Mouse (Mus musculus) myocyte (in vitro differentiated cells): ENCODE measurements around the gene Mien1. TPM values are rescaled to one million over a fixed set of nuclear protein-coding genes. Genes with fewer than 3 reads are reported as not detected.

Experiments
- H3K27me3 ChIP-seq: one replicate; pipeline ENCODE4 v1.6.1; 2011; ENCODE audit not compliant: control insufficient read depth, insufficient read depth, insufficient read length
- H3K36me3 ChIP-seq: one replicate; pipeline ENCODE4 v1.6.1; 2011; ENCODE audit not compliant: control insufficient read depth, insufficient read depth
- H3K4me2 ChIP-seq: one replicate; pipeline ENCODE4 v1.6.1; 2011; ENCODE audit warnings: low read depth, control low read depth
- H3K4me3 ChIP-seq: one replicate; pipeline ENCODE4 v1.5.1; 2011; ENCODE audit warnings: mild to moderate bottlenecking, control low read depth, moderate library complexity
- H3K79me2 ChIP-seq: one replicate; pipeline ENCODE4 v1.6.1; 2011; ENCODE audit not compliant: control insufficient read depth, insufficient read depth
- H3ac ChIP-seq: one replicate; pipeline ENCODE4 v1.6.1; 2011; ENCODE audit not compliant: control insufficient read depth, insufficient read length
- CEBPB ChIP-seq: IDR thresholded peaks from 2 replicates; pipeline ENCODE4 v1.6.1; 2011; ENCODE audit warnings: mild to moderate bottlenecking, moderate library complexity; ENCODE audit not compliant: poor library complexity, insufficient read depth, severe bottlenecking
- E2F4 ChIP-seq: IDR thresholded peaks from one replicate; pipeline ENCODE4 v1.6.1; 2011; ENCODE audit warnings: mild to moderate bottlenecking, control low read depth, moderate library complexity; ENCODE audit not compliant: insufficient read depth
- MAX ChIP-seq: IDR thresholded peaks from one replicate; pipeline ENCODE4 v1.6.1; 2011; ENCODE audit warnings: low read depth, mild to moderate bottlenecking, control low read depth
- MYOD1 ChIP-seq, 3 experiments: IDR thresholded peaks; one replicate each; pipeline ENCODE4 v1.6.1; 2011; ENCODE audit warnings: control low read depth in 2 of 3, low read depth in 2 of 3, mild to moderate bottlenecking in 2 of 3, moderate library complexity in 1 of 3; ENCODE audit not compliant: insufficient read length in 2 of 3, control insufficient read depth in 1 of 3
- MYOG ChIP-seq, 3 experiments: IDR thresholded peaks; one replicate each; pipeline ENCODE4 v1.6.1; 2011; ENCODE audit warnings: control low read depth in 2 of 3, low read depth in 2 of 3, mild to moderate bottlenecking in 2 of 3; ENCODE audit not compliant: insufficient read length in 2 of 3, control insufficient read depth in 1 of 3, insufficient read depth in 1 of 3
- POLR2A ChIP-seq: IDR thresholded peaks from one replicate; pipeline ENCODE4 v1.6.1; 2011; ENCODE audit warnings: low read depth, mild to moderate bottlenecking, control low read depth, moderate library complexity; ENCODE audit not compliant: insufficient read length
- POLR2AphosphoS2 ChIP-seq: IDR thresholded peaks from one replicate; pipeline ENCODE4 v1.6.1; 2011; ENCODE audit warnings: low read depth, control low read depth; ENCODE audit not compliant: insufficient read length
- REST ChIP-seq: IDR thresholded peaks from one replicate; pipeline ENCODE4 v1.6.1; 2011; ENCODE audit warnings: mild to moderate bottlenecking, control low read depth, moderate library complexity; ENCODE audit not compliant: insufficient read depth, insufficient read length
- SRF ChIP-seq: IDR thresholded peaks from one replicate; pipeline ENCODE4 v1.6.1; 2011; ENCODE audit warnings: low read depth; ENCODE audit not compliant: control insufficient read depth, insufficient read length
- TCF12 ChIP-seq: IDR thresholded peaks from one replicate; pipeline ENCODE4 v1.6.1; 2011; ENCODE audit warnings: mild to moderate bottlenecking, control low read depth; ENCODE audit not compliant: poor library complexity, insufficient read depth, severe bottlenecking
- TCF3 ChIP-seq: IDR thresholded peaks from one replicate; pipeline ENCODE4 v1.6.1; 2011; ENCODE audit warnings: low read depth, control low read depth; ENCODE audit not compliant: insufficient read length
- USF1 ChIP-seq: IDR thresholded peaks from one replicate; pipeline ENCODE4 v1.6.1; 2011; ENCODE audit warnings: low read depth, mild to moderate bottlenecking, control low read depth, moderate library complexity
- polyA plus RNA-seq: library from polyadenylated mRNA; unstranded; fragments of >200 nt; fragmentation: generic; extraction: Trizol; gene quantifications from one replicate; pipeline ENCODE4 v1.2.1, GENCODE M21; 2012; ENCODE audit warnings: missing spikeins

Gene Mien1
- polyA plus RNA-seq, 1 experiment, result 112 TPM

GRCm38 (mm10) chr11:98456945-98457344 is 18.2 kb upstream of the Mien1 start:
- Histone ChIP-seq H3K4me2 (peak overlapping the region; percentile 84), H3ac (no peak overlapping the region), H3K36me3 (no peaks in the 10 kb centered on the region), H3K79me2 (no peaks in the 10 kb centered on the region), H3K27me3 (peaks cover 79% of the 10 kb centered on the region), H3K4me3 (peak overlapping the region; percentile 16)
- no peak for TF ChIP-seq USF1
- no peak for TF ChIP-seq TCF3
- no peak for TF ChIP-seq E2F4
- no peak for TF ChIP-seq TCF12
- no peak for TF ChIP-seq MAX
- TF ChIP-seq MYOD1 (IDR thresholded peaks at IDR 0.05; ENCODE audit: control insufficient read depth in 1 of 3, insufficient read length in 2 of 3, low read depth in 2 of 3), result no peak
- TF ChIP-seq REST, result no peak
- TF ChIP-seq POLR2A, result no peak
- no peak for TF ChIP-seq MYOG (IDR thresholded peaks at IDR 0.05; ENCODE audit: control insufficient read depth in 1 of 3, insufficient read depth in 1 of 3, insufficient read length in 2 of 3, low read depth in 2 of 3)

GRCm38 (mm10) chr11:98456545-98456944 is 17.8 kb upstream of the Mien1 start:
- Histone ChIP-seq H3K27me3 (peaks cover 79% of the 10 kb centered on the region), H3ac (no peak overlapping the region), H3K4me3 (peak overlapping the region; percentile 16), H3K4me2 (no peak overlapping the region), H3K79me2 (no peaks in the 10 kb centered on the region), H3K36me3 (no peaks in the 10 kb centered on the region)
- no peak for TF ChIP-seq MYOD1 (IDR thresholded peaks at IDR 0.05; ENCODE audit: control insufficient read depth in 1 of 3, insufficient read length in 2 of 3, low read depth in 2 of 3)
- no peak for TF ChIP-seq TCF12
- TF ChIP-seq TCF3, result no peak
- TF ChIP-seq MYOG (IDR thresholded peaks at IDR 0.05; ENCODE audit: control insufficient read depth in 1 of 3, insufficient read depth in 1 of 3, insufficient read length in 2 of 3, low read depth in 2 of 3), result no peak
- no peak for TF ChIP-seq E2F4
- TF ChIP-seq CEBPB, result no peak
- TF ChIP-seq POLR2A, result no peak
- no peak for TF ChIP-seq REST
- TF ChIP-seq USF1, result no peak
- TF ChIP-seq POLR2AphosphoS2, result no peak
- TF ChIP-seq SRF, result no peak
- no peak for TF ChIP-seq MAX

GRCm38 (mm10) chr11:98455484-98455883 is 16.7 kb upstream of the Mien1 start:
- no peaks in the 10 kb centered on the region for H3K79me2 ChIP-seq
- no peak for TF ChIP-seq USF1
- peaks cover 83% of the 10 kb centered on the region for H3K27me3 ChIP-seq
- no peaks in the 10 kb centered on the region for H3K36me3 ChIP-seq
- no peak overlapping the region for H3K4me3 ChIP-seq
- no peak overlapping the region for H3ac ChIP-seq
- no peak overlapping the region for H3K4me2 ChIP-seq

GRCm38 (mm10) chr11:98449921-98450771 is 11.4 kb upstream of the Mien1 start:
- TF ChIP-seq TCF3 (no peak), REST (no peak), CEBPB (no peak), USF1 (no peak), MAX (no peak), POLR2A (no peak), MYOG (IDR thresholded peaks at IDR 0.05; ENCODE audit: control insufficient read depth in 1 of 3, insufficient read depth in 1 of 3, insufficient read length in 2 of 3, low read depth in 2 of 3) (no peak)
- Histone ChIP-seq H3K79me2 (no peaks in the 10 kb centered on the region), H3K4me3 (no peak overlapping the region), H3K4me2 (no peak overlapping the region), H3K36me3 (no peaks in the 10 kb centered on the region), H3K27me3 (peaks cover 100% of the 10 kb centered on the region), H3ac (no peak overlapping the region)

- TF ChIP-seq POLR2A (no peak), MYOD1 (IDR thresholded peaks at IDR 0.05; ENCODE audit: control insufficient read depth in 1 of 3, insufficient read length in 2 of 3, low read depth in 2 of 3) (no peak), SRF (no peak), TCF12 (no peak), MYOG (IDR thresholded peaks at IDR 0.05; ENCODE audit: control insufficient read depth in 1 of 3, insufficient read depth in 1 of 3, insufficient read length in 2 of 3, low read depth in 2 of 3) (no peak), CEBPB (no peak), USF1 (no peak), E2F4 (no peak), TCF3 (no peak), REST (no peak), MAX (no peak), POLR2AphosphoS2 (no peak)
- Histone ChIP-seq H3K27me3 (peaks cover 96% of the 10 kb centered on the region), H3K4me2 (no peak overlapping the region), H3K79me2 (no peaks in the 10 kb centered on the region), H3K36me3 (no peaks in the 10 kb centered on the region), H3K4me3 (no peak overlapping the region), H3ac (no peak overlapping the region)
Observed at GRCm38 (mm10) chr11:98449419-98449818, 10.6 kb upstream of the Mien1 start.
